Mouse (Mus musculus) 3T3-L1 (cell line): ENCODE results near the gene 1500015O10Rik.
A peak's percentile ranks its signal among the peaks of the same experiment; 100 is the strongest.

Experiments used
- DNase-seq: peaks from one replicate; pipeline ENCODE4 v3.0.0-alpha.2; 2015; ENCODE audit warnings: low read depth, low spot score

The 1500015O10Rik gene

GRCm38 (mm10) chr1:43772694-43773093 lies 42.3 kb downstream of the 1500015O10Rik start:
- DNase-seq = no peak

GRCm38 (mm10) chr1:43774126-43774525 lies 43.7 kb downstream of the 1500015O10Rik start:
- no peak for DNase-seq

- DNase-seq = no peak
Measured at GRCm38 (mm10) chr1:43776106-43776505, 45.7 kb downstream of the 1500015O10Rik start.

GRCm38 (mm10) chr1:43781195-43781594 lies 50.8 kb downstream of the 1500015O10Rik start:
- peak; percentile 49 for DNase-seq

GRCm38 (mm10) chr1:43781672-43782071 lies 51.3 kb downstream of the 1500015O10Rik start:
- no peak for DNase-seq

GRCm38 (mm10) chr1:43782680-43783079 lies 52.3 kb downstream of the 1500015O10Rik start:
- no peak for DNase-seq

GRCm38 (mm10) chr1:43783186-43783585 lies 52.8 kb downstream of the 1500015O10Rik start:
- DNase-seq = no peak

GRCm38 (mm10) chr1:43785316-43785715 lies 54.9 kb downstream of the 1500015O10Rik start:
- peak; percentile 59 for DNase-seq

- DNase-seq = no peak
Measured at GRCm38 (mm10) chr1:43786711-43787110, 56.3 kb downstream of the 1500015O10Rik start.

- no peak for DNase-seq
Measured at GRCm38 (mm10) chr1:43789765-43790164, 59.4 kb downstream of the 1500015O10Rik start.
